In genomic region chr12:4476291-4476831, GRCm38 (mm10) we compare ENCODE assay signal across 8 mouse cellular contexts. TPM values are rescaled to one million over a fixed set of nuclear protein-coding genes. Genes with fewer than 3 reads are reported as not detected.
A peak's percentile ranks its signal among the peaks of the same experiment; 100 is the strongest.
DNase-seq lines count a peak whose midpoint lies in the region; ATAC-seq and TF ChIP-seq lines count a peak whose summit lies in the region.

No protein-coding gene starts in this region.

- WGBS in hindbrain, embryonic 11.5 days: under 1% methylated on average over 41 of the region's 73 CpGs

- intact Hi-C loops in left cerebral cortex, adult 2 months (cut with DNase I): loop anchor here (2.0 to 10.0 kb wide), 5 partner anchors 24 to 242 kb away; partner anchors contain the start of genes Cenpo and Ptrhd1

- H3K27me3 ChIP-seq in hindbrain, embryonic 11.5 days (ENCODE audit: control insufficient read depth, insufficient read depth, low read length): no peaks in the 10 kb centered on the region; the same call in 1 of the 2 replicates

- in situ Hi-C loops in ES-E14 (cut with MboI; ENCODE audit: low sequenced_read_pairs in 2 of 2, unreplicated experiment in 2 of 2): no loop called here

- peak overlapping the region; percentile 87 for H3K4me2 ChIP-seq in hindbrain, embryonic 11.5 days (replicated peaks; ENCODE audit: low read depth, low read length)

- TF ChIP-seq CTCF in left cerebral cortex, adult 2 months (IDR thresholded peaks at IDR 0.05): no peak; the same call in 1 of the 2 replicates

- H3K9ac ChIP-seq in ES-E14 (ENCODE audit: insufficient read depth, low read depth, low read length, poor library complexity, severe bottlenecking): peak overlapping the region; percentile 86
- peak overlapping the region; percentile 95 for H3K9ac ChIP-seq in hindbrain, embryonic 11.5 days (ENCODE audit: low read depth, low read length)

- peak; percentile 89 for ATAC-seq in hindbrain, embryonic 11.5 days (ENCODE audit: low FRiP score)
- ATAC-seq in megakaryocyte, adult 5-6 weeks (ENCODE audit: poor library complexity, severe bottlenecking): peak; percentile 48

- H3K4me3 ChIP-seq in ES-E14 (ENCODE audit: insufficient read depth in 1 of 2, low read depth in 1 of 2, low read length in 2 of 2, poor library complexity in 1 of 2, severe bottlenecking in 1 of 2): peak overlapping the region; percentile 97 to 99
- peak overlapping the region; percentile 83 for H3K4me3 ChIP-seq in hindbrain, embryonic 11.5 days (ENCODE audit: low read depth, low read length)
- H3K4me3 ChIP-seq in left cerebral cortex, adult 2 months: peak overlapping the region; percentile 92

- no peaks in the 10 kb centered on the region for H3K36me3 ChIP-seq in ES-E14 (ENCODE audit: control insufficient read depth, insufficient read depth, low read length, poor library complexity, severe bottlenecking)
- no peaks in the 10 kb centered on the region for H3K36me3 ChIP-seq in hindbrain, embryonic 11.5 days (ENCODE audit: control insufficient read depth, insufficient read depth, low read length)

- H3K9me3 ChIP-seq in ES-E14 (ENCODE audit: control insufficient read depth, insufficient read depth, low read depth, low read length): no peaks in the 10 kb centered on the region
- H3K9me3 ChIP-seq in hindbrain, embryonic 11.5 days (ENCODE audit: control insufficient read depth, low read length): no peaks in the 10 kb centered on the region

- no peak overlapping the region for H3K27ac ChIP-seq in ES-E14 (ENCODE audit: insufficient read depth, low read depth, low read length, poor library complexity, severe bottlenecking)
- peak overlapping the region; percentile 92 for H3K27ac ChIP-seq in hindbrain, embryonic 11.5 days (ENCODE audit: low read depth, low read length)
- peak overlapping the region; percentile 88 for H3K27ac ChIP-seq in left cerebral cortex, adult 2 months

- H3K4me1 ChIP-seq in ES-E14 (ENCODE audit: control insufficient read depth in 2 of 2, insufficient read depth in 2 of 2, low read length in 2 of 2, poor library complexity in 1 of 2): peaks cover 0 to 2% of the 10 kb centered on the region in 2 experiments; a peak in 1 of 4 replicates
- no peaks in the 10 kb centered on the region; the same call in 1 of the 2 replicates for H3K4me1 ChIP-seq in hindbrain, embryonic 11.5 days (replicated peaks; ENCODE audit: control insufficient read depth, insufficient read depth, low read length)

- DNase-seq in ES-E14 (ENCODE audit: low read depth, low spot score): no peak
- peak; percentile 51 for DNase-seq in cerebellum, adult 11-12 months
- DNase-seq in forelimb bud, embryonic 11.5 days (ENCODE audit: low read depth, low spot score): peak; percentile 47
- DNase-seq in hindbrain, embryonic 11.5 days (ENCODE audit: low spot score): peak; percentile 76
- DNase-seq in left cerebral cortex, adult 2 months (ENCODE audit: extremely low spot score in 1 of 2, low spot score in 2 of 2): peak; percentile 45 to 52
- peak; percentile 36 to 54 for DNase-seq in right cerebral cortex, adult 2 months (ENCODE audit: low spot score in 2 of 2)
- DNase-seq in urinary bladder, postnatal 25 days (ENCODE audit: low spot score): peak; percentile 39

TF ChIP-seq in ES-E14, 5 proteins besides CTCF, POLR2A, EP300 and RAD21:
- TF ChIP-seq MAFK (IDR thresholded peaks at IDR 0.05; ENCODE audit: insufficient read depth, low read depth, low read length): no peak
- peak; percentile 54; the same call in 1 of the 2 replicates for TF ChIP-seq HCFC1 (IDR thresholded peaks at IDR 0.05; ENCODE audit: borderline replicate concordance, insufficient read depth, low read length)

RNA-seq across cellular contexts. Expression of gene Ncoa1, which starts 0.6 kb away (rescaled TPM):
- 11.8 and 13.3 TPM in 2 replicates for total RNA-seq in ES-E14 (2012; rRNA removed)
- polyA plus RNA-seq in hindbrain, embryonic 11.5 days (2014; fragmentation: Nextera tagmentation; extraction: Ambion mirVana): 7.2 and 7.7 TPM in 2 replicates
- 100 to 1,000 TPM; 109 to 115 TPM for total RNA-seq in left cerebral cortex, adult 2 months (2021)
- total RNA-seq in megakaryocyte, adult 5-6 weeks (2015): 71.5 and 74.4 TPM in 2 replicates
- 28.4 and 61.9 TPM in 2 replicates for total RNA-seq in megakaryocyte, adult 5-6 weeks (2017)
